Mouse (Mus musculus): ENCODE results near the gene Mxra7. TPM values are rescaled to one million over a fixed set of nuclear protein-coding genes. Genes with fewer than 3 reads are reported as not detected.

Mxra7 gene
- total RNA-seq, 2 experiments from 2014 or later, result 27.7 to 32.1 TPM

DNA sequence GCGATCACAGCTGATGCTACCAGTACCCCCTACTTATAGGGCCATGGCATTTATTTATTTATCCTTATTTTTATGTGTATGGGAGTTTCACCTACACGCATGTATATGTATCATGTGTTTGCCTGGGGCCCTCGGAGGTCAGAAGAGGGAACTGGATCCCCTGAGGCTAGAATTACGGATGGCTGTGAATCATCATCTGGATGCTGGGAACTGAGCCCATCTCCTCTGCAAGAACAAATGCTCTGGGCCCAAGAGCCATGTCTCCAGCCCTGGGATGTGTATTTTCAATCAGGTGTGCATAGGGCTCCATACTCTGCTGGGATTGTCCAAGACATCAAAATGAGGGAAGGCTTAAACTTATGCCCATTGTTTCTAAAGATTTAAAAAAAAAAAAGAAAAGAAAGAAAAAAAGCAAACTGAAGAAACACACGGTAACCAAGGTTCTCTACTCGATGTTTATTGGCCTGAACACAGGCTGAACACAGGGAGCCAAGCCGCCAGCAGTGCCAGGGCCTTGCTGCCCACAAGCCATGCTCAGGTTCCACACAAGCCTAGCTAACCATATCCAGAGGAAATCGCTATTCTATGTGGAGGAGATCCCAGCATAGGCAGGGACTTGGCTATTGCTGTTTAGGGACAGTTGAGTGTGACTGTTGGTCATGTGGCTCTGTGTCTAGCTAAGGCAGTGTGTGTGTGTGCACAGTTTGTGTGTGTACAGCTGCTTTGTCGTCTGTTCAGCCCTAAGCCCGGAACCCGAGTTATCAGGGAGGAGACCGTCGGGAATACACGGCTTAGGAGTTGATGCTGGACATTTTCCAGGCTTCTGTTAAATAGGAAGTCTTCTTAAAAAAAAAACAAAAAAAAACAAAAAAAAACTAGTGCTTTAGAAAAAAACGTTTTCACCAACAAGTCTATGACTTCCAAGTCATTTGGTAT is 21.4 kb downstream of the Mxra7 start:
- peak in 1 of 2 experiments; percentile 42 for DNase-seq
- intact Hi-C loops (cut with DNase I), result loop anchor here (10.0 kb wide), 2 partner anchors 132 to 252 kb away; no protein-coding TSS in a partner anchor

- intact Hi-C loops (cut with DNase I), result loop anchor here (5.0 to 10.0 kb wide), 3 partner anchors 105 to 248 kb away; no protein-coding TSS in a partner anchor
- no peak for DNase-seq
These were observed 25.1 kb downstream of the Mxra7 start for GRCm38 (mm10) chr11:116802709-116803108.

GRCm38 (mm10) chr11:116801106-116801505 is 26.7 kb downstream of the Mxra7 start:
- intact Hi-C loops (cut with DNase I), result loop anchor here (5.0 to 10.0 kb wide), 3 partner anchors 104 to 246 kb away; no protein-coding TSS in a partner anchor
- DNase-seq, result peak in 1 of 2 experiments; percentile 32

- peak; percentile 5 to 24 for DNase-seq
- intact Hi-C loops (cut with DNase I), result no loop called here
These were observed 28.5 kb downstream of the Mxra7 start for GRCm38 (mm10) chr11:116799364-116799763.

- no peak for DNase-seq
- intact Hi-C loops (cut with DNase I), result no loop called here
These were observed 43.6 kb downstream of the Mxra7 start for GRCm38 (mm10) chr11:116784221-116784620.

- DNase-seq, result peak; percentile 7 to 15
- intact Hi-C loops (cut with DNase I), result no loop called here
These were observed 45.1 kb downstream of the Mxra7 start for GRCm38 (mm10) chr11:116782737-116783145.

- no peak for DNase-seq
- intact Hi-C loops (cut with DNase I), result no loop called here
These were observed 52.4 kb downstream of the Mxra7 start, which contains the start of gene St6galnac1 for GRCm38 (mm10) chr11:116775407-116775806. Gene St6galnac1, minus strand, starts transcription at chr11:116775507.

DNA sequence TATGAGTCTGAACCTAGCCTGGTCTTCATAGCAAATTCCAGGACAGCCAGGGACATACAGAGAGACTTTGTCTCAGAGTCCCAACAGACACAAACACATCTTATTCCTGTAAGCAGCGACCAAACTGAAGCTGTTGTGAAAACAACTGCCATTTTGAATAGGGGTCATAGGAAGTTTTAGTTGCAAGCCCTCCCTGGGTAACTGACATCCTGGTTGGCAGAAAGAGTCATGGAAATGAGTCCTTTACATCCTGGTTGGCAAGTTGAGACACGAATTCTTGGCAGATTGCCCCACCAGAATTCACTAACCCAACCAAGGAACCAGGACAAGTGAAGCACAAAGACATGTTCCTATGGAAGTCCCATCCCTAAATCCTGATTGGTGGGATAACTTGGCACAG is 54.6 kb downstream of the Mxra7 start:
- DNase-seq, result no peak
- intact Hi-C loops (cut with DNase I), result no loop called here

DNA sequence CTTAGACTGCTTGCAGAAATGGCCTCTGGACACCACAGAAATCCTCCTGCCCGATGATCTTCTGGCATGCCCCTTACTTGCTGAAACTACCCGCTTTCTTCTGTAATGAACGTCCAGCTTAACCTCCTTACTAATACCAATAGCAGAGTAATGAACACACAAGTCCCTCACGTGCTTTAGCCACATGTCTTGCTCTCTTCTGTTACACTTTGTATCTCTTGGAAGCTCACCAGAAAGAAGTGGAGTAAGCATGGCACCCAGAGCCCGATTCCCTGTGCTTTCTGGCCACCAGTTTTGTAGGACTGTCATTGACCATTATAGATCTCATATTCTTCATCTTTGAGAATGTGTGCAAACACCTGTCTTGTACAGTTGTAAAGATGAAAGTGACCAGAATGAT is 58.0 kb downstream of the Mxra7 start:
- DNase-seq, result no peak
- intact Hi-C loops (cut with DNase I), result no loop called here

DNA sequence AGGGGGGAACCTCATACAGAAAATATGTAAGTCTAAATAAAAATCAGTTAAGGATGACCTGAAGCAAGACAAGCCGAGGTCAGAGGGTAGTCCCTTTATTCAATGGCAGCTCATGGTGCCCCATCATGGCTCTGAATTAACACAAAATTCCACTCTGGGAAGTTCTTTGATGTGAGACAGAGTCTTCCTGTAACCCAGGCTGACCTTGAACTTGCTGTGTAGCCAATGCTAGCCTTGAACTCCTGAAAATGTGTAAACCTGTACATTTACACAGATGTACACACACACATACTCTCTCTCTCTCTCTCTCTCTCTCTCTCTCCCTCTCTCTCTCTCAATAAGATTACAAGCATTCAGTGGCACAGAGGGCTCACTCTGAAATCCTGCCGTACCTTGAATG is 62.9 kb downstream of the Mxra7 start:
- intact Hi-C loops (cut with DNase I), result no loop called here
- no peak for DNase-seq

GRCm38 (mm10) chr11:116764346-116764745 is 63.5 kb downstream of the Mxra7 start:
- DNase-seq, result no peak
- intact Hi-C loops (cut with DNase I), result no loop called here

DNA sequence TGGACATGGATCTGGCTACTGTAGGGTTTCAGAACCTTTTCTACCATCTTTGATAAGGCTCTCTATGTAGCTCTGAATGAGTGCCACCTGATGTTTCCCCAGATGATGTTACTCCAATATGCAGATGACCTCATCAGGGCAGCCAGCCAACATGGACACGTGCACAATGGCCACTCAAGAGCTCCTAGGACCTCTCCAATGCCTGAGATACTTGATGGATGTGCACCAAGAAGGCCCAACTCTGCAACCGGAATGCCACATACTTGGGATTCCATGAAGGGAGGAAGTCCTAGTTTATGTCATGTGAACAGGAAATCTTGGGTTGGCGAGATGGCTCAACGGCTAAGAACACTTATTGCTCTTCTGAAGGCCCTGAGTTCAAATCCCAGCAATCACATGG is 72.7 kb downstream of the Mxra7 start:
- peak in 1 of 2 experiments; percentile 32 for DNase-seq
- intact Hi-C loops (cut with DNase I), result no loop called here

GRCm38 (mm10) chr11:116753674-116754470 is 74.0 kb downstream of the Mxra7 start:
- peak in 1 of 2 experiments; percentile 11 for DNase-seq
- intact Hi-C loops (cut with DNase I), result loop anchor here (5.0 kb wide), 1 partner anchor 42 kb away; no protein-coding TSS in a partner anchor

Other genes starting within 250 kb of the Mxra7 start
- 10 to 100 TPM; 43.3 to 49.2 TPM for gene Ube2o, start 246.6 kb downstream of the Mxra7 start, total RNA-seq (2021)
- not detected for gene Aanat, start 241.6 kb downstream of the Mxra7 start, total RNA-seq (2021)
- 10 to 100 TPM; 15.1 to 15.3 TPM for gene Rhbdf2, start 201.0 kb downstream of the Mxra7 start, total RNA-seq (2021)
- gene Prcd, start 174.5 kb downstream of the Mxra7 start, total RNA-seq (2021), result 1 to 10 TPM; 1.4 to 1.9 TPM
- gene Cygb, start 173.7 kb downstream of the Mxra7 start, total RNA-seq (2021), result 10 to 100 TPM; 50.4 to 57.4 TPM
- not detected for gene St6galnac1, start 52.5 kb downstream of the Mxra7 start, total RNA-seq (2021)
- 10 to 100 TPM; 37.3 to 37.8 TPM for gene Mettl23, start 15.2 kb upstream of the Mxra7 start, total RNA-seq (2021)
- gene Jmjd6, start 15.4 kb upstream of the Mxra7 start, total RNA-seq (2021), result 10 to 100 TPM; 34.4 to 37.3 TPM
- 10 to 100 TPM; 39.8 to 40.4 TPM for gene Mfsd11, start 24.4 kb upstream of the Mxra7 start, total RNA-seq (2021)
- gene Srsf2, start 25.0 kb upstream of the Mxra7 start, total RNA-seq (2021), result 100 to 1,000 TPM; 125 to 133 TPM
- under 1 TPM; 0.12 to 0.26 TPM for gene Mgat5b, start 90.8 kb upstream of the Mxra7 start, total RNA-seq (2021)